In the genomic region with DNA sequence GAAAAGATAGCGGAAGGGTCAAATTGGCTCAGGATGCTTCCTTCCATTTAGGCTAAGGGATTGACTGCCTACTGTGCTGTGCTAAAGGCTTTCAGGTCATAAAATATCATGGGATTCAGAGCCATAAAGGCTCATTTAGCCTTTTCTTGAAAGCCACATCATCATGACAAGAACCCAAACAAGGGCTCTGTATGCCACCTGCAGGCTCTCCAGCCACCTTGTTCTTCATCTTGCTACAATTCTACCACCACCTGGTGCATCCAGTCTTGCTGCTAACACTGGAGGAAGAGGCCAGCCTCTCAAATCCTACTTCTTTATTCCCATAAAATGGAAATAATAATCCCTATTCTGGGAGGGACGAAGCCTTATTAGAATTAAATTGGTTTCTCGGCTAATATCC, we compare ENCODE assay signal across 25 mouse cellular contexts.
DNase-seq lines count a peak whose midpoint lies in the region; ATAC-seq and TF ChIP-seq lines count a peak whose summit lies in the region.
"Had no signal": no experiment of that assay in that cellular context is flagged by ENCODE, and none has a peak within 500 bp of the region (broad histone marks: within the 10 kb centered on the region; RNA-seq: fewer than 3 reads in every experiment).

No protein-coding gene starts in this region.

- no peak for ATAC-seq in midbrain, postnatal 0 days (ENCODE audit: low FRiP score)
- ATAC-seq: activated CD4-positive, CD25-positive, alpha-beta regulatory T cell, adult 4 months; CD4-positive, CD25-positive, alpha-beta regulatory T cell, adult 4 months; forebrain, embryonic 13.5 days; forebrain, embryonic 16.5 days; hindbrain, postnatal 0 days; inflammation-experienced regulatory T-cells, adult 6 months had no signal

- no peaks in the 10 kb centered on the region for H3K4me1 ChIP-seq in midbrain, postnatal 0 days (ENCODE audit: insufficient read depth, low read length)
- H3K4me1 ChIP-seq: forebrain, embryonic 10.5 days; forebrain, embryonic 13.5 days had no signal

- H3K27ac ChIP-seq in layer of hippocampus, adult 2 months = no peak overlapping the region
- no peak overlapping the region for H3K27ac ChIP-seq in midbrain, postnatal 0 days (ENCODE audit: low read depth, low read length)
- H3K27ac ChIP-seq: forebrain, embryonic 10.5 days; forebrain, embryonic 13.5 days; heart, embryonic 10.5 days; heart, embryonic 13.5 days; hindbrain, embryonic 14.5 days; hindbrain, postnatal 0 days had no signal

- WGBS in midbrain, postnatal 0 days = 84% methylated on average over 3 of the region's 3 CpGs

- H3K4me3 ChIP-seq in layer of hippocampus, adult 2 months = no peak overlapping the region
- no peak overlapping the region for H3K4me3 ChIP-seq in midbrain, postnatal 0 days (ENCODE audit: low read depth, low read length)
- H3K4me3 ChIP-seq: forebrain, embryonic 10.5 days; forebrain, embryonic 13.5 days; heart, embryonic 10.5 days; heart, embryonic 13.5 days had no signal

- no peaks in the 10 kb centered on the region for H3K9me3 ChIP-seq in midbrain, postnatal 0 days (ENCODE audit: low read length)
- H3K9me3 ChIP-seq: forebrain, embryonic 10.5 days; forebrain, embryonic 13.5 days; heart, embryonic 10.5 days; heart, embryonic 13.5 days had no signal

- peak; percentile 58 for DNase-seq in heart, adult 11 months
- no peak for DNase-seq in heart, adult 9 months (ENCODE audit: low spot score in 2 of 2)
- DNase-seq in kidney, adult 9 months = peak; percentile 26
- no peak for DNase-seq in kidney, postnatal 4 days
- no peak for DNase-seq in layer of hippocampus, adult 2 months (ENCODE audit: low spot score in 2 of 2)
- no peak for DNase-seq in layer of hippocampus, adult 11-12 months (ENCODE audit: low spot score)
- no peak for DNase-seq in midbrain, postnatal 0 days (ENCODE audit: low spot score)
- DNase-seq: adrenal gland, adult 8-10 months; adrenal gland, postnatal 25 days; cerebellum, adult 11-12 months; cerebellum, adult 8-10 months; cerebellum, postnatal 14 days; gastrocnemius, postnatal 14 days; heart, postnatal 14 days; heart, postnatal 4 days had no signal

- 0 out of 2 replicates have a peak, but pooled peaks have one; percentile 9 for TF ChIP-seq CTCF in layer of hippocampus, adult 2 months (conservative IDR thresholded peaks at IDR 0.05)
- no peak for TF ChIP-seq CTCF in midbrain, postnatal 0 days (IDR thresholded peaks at IDR 0.05)

- H3K27me3 ChIP-seq in midbrain, postnatal 0 days (ENCODE audit: insufficient read depth, low read length) = no peaks in the 10 kb centered on the region
- H3K27me3 ChIP-seq: forebrain, embryonic 13.5 days; heart, embryonic 13.5 days had no signal

- no peaks in the 10 kb centered on the region for H3K36me3 ChIP-seq in midbrain, postnatal 0 days (ENCODE audit: insufficient read depth, low read length)
- H3K36me3 ChIP-seq: forebrain, embryonic 10.5 days; heart, embryonic 10.5 days; heart, embryonic 13.5 days had no signal

- no peak overlapping the region for H3K9ac ChIP-seq in midbrain, postnatal 0 days (replicated peaks; ENCODE audit: low read length, poor library complexity, severe bottlenecking)
- H3K9ac ChIP-seq: forebrain, embryonic 13.5 days; heart, embryonic 13.5 days; hindbrain, embryonic 14.5 days had no signal

- H3K4me2 ChIP-seq in midbrain, postnatal 0 days (ENCODE audit: low read depth, low read length, poor library complexity, severe bottlenecking) = no peak overlapping the region
- H3K4me2 ChIP-seq: forebrain, embryonic 13.5 days; heart, embryonic 13.5 days; hindbrain, embryonic 14.5 days had no signal

Comparison
In these comparisons a context has a peak if more than half of its experiments do, and no peak if none do; other contexts are left out.
1. DNase-seq: peak in heart, adult 11 months (single experiment) and kidney, adult 9 months (single experiment); none in heart, adult 9 months (0 of 2), kidney, postnatal 4 days (0 of 2), layer of hippocampus, adult 2 months (0 of 2), layer of hippocampus, adult 11-12 months (single experiment) and midbrain, postnatal 0 days (single experiment).